Mouse (Mus musculus) stomach, embryonic 16.5 days (tissue): ENCODE measurements around the gene Plcg2. TPM values are rescaled to one million over a fixed set of nuclear protein-coding genes. Genes with fewer than 3 reads are reported as not detected.

ENCODE experiments used
- ATAC-seq: fragments of 200-750 bp; cut with Nextera tagmentation; 2 replicates; pipeline ENCODE4 v1.8.0; 2017; ENCODE audit warnings: moderate number of reproducible peaks, moderate TSS enrichment; ENCODE audit not compliant: insufficient read depth, low FRiP score
- H3K27ac ChIP-seq: fragments of 300-500 bp; sonication (generic); 2 replicates; pipeline ENCODE4 v1.5.1; 2014; ENCODE audit warnings: low read length
- H3K27me3 ChIP-seq: fragments of 300-500 bp; sonication (generic); 2 replicates; pipeline ENCODE4 v1.6.1; 2014; ENCODE audit warnings: low read length, control low read depth, mixed read lengths; ENCODE audit not compliant: control insufficient read depth, insufficient read depth
- H3K36me3 ChIP-seq: fragments of 300-500 bp; sonication (generic); 2 replicates; pipeline ENCODE4 v1.6.1; 2014; ENCODE audit warnings: low read length; ENCODE audit not compliant: control insufficient read depth, insufficient read depth
- H3K4me1 ChIP-seq: fragments of 300-500 bp; sonication (generic); 2 replicates; pipeline ENCODE4 v1.6.1; 2014; ENCODE audit warnings: low read length, control low read depth, mixed read lengths; ENCODE audit not compliant: control insufficient read depth, insufficient read depth
- H3K4me2 ChIP-seq: fragments of 300-500 bp; sonication (generic); 2 replicates; pipeline ENCODE4 v1.6.1; 2014; ENCODE audit warnings: low read depth, low read length, mixed read lengths
- H3K4me3 ChIP-seq: fragments of 300-500 bp; sonication (generic); replicated peaks from 2 replicates; pipeline ENCODE4 v1.5.1; 2014; ENCODE audit warnings: mild to moderate bottlenecking, low read length
- H3K9ac ChIP-seq: fragments of 300-500 bp; sonication (generic); 2 replicates; pipeline ENCODE4 v1.6.1; 2014; ENCODE audit warnings: low read length
- H3K9me3 ChIP-seq: fragments of 300-500 bp; sonication (generic); replicated peaks from 2 replicates; pipeline ENCODE4 v1.6.1; 2016; ENCODE audit warnings: low read length, control low read depth; ENCODE audit not compliant: control insufficient read depth
- WGBS: fragments of 180-500 bp; shearing (Covaris S2); extraction: QIAGEN DNeasy Blood & Tissue Kit; methylation state at CpG from one replicate; pipeline ENCODE4 v1.1.7; 2014; 5-methylcytosine and 5-hydroxymethylcytosine counted together
- polyA plus RNA-seq: library from polyadenylated mRNA; unstranded; fragments of >200 nt; fragmentation: Nextera tagmentation; extraction: Ambion mirVana; gene quantifications from 2 replicates; pipeline ENCODE4 v1.2.1, GENCODE M21; 2015

Plcg2 gene
- polyA plus RNA-seq, 1 experiment from 2014 or later: 5.2 TPM

GRCm38 (mm10) chr8:117467466-117467865, 30.6 kb upstream of the Plcg2 start:
- 85% methylated on average over 10 of the region's 10 CpGs for WGBS

GRCm38 (mm10) chr8:117469431-117470341, 28.4 kb upstream of the Plcg2 start:
- peaks cover 12% of the 10 kb centered on the region for H3K4me1 ChIP-seq
- peak overlapping the region; percentile 49 for H3K27ac ChIP-seq
- H3K9ac ChIP-seq: peak overlapping the region; percentile 50
- no peaks in the 10 kb centered on the region for H3K27me3 ChIP-seq
- no peaks in the 10 kb centered on the region for H3K9me3 ChIP-seq
- H3K36me3 ChIP-seq: no peaks in the 10 kb centered on the region
- H3K4me3 ChIP-seq: peak overlapping the region; percentile 33; the same call in 1 of the 2 replicates
- ATAC-seq: peak; percentile 10; the same call in 1 of the 2 replicates
- peak overlapping the region; percentile 47 for H3K4me2 ChIP-seq
- 24% methylated on average over 16 of the region's 16 CpGs for whole genome bisulfite sequencing

More at GRCm38 (mm10) chr8:117467466-117467865, 30.6 kb upstream of the Plcg2 start:
- Histone ChIP-seq H3K4me1 (peaks cover 12% of the 10 kb centered on the region), H3K27me3 (no peaks in the 10 kb centered on the region), H3K36me3 (no peaks in the 10 kb centered on the region), H3K4me3 (no peak overlapping the region), H3K9ac (no peak overlapping the region), H3K27ac (no peak overlapping the region), H3K4me2 (no peak overlapping the region), H3K9me3 (no peaks in the 10 kb centered on the region)
- ATAC-seq: no peak

- H3K4me2 ChIP-seq: peak overlapping the region; percentile 47
- H3K4me1 ChIP-seq: peaks cover 12% of the 10 kb centered on the region
- H3K9me3 ChIP-seq: no peaks in the 10 kb centered on the region
- H3K36me3 ChIP-seq: no peaks in the 10 kb centered on the region
- ATAC-seq: peak; percentile 87
- H3K4me3 ChIP-seq: peak overlapping the region; percentile 33
- WGBS: under 1% methylated on average over 14 of the region's 14 CpGs
- H3K9ac ChIP-seq: peak overlapping the region; percentile 50
- H3K27ac ChIP-seq: peak overlapping the region; percentile 70
- no peaks in the 10 kb centered on the region for H3K27me3 ChIP-seq
Measured at GRCm38 (mm10) chr8:117470342-117470781, 27.7 kb upstream of the Plcg2 start.

- H3K9me3 ChIP-seq: no peaks in the 10 kb centered on the region
- no peaks in the 10 kb centered on the region for H3K27me3 ChIP-seq
- no peak for ATAC-seq
- H3K9ac ChIP-seq: no peak overlapping the region
- no peak overlapping the region for H3K27ac ChIP-seq
- WGBS: 27% methylated on average over 3 of the region's 3 CpGs
- no peak overlapping the region for H3K4me2 ChIP-seq
- H3K4me1 ChIP-seq: peaks cover 12% of the 10 kb centered on the region
- no peak overlapping the region for H3K4me3 ChIP-seq
- no peaks in the 10 kb centered on the region for H3K36me3 ChIP-seq
Measured at GRCm38 (mm10) chr8:117471174-117471573, 26.9 kb upstream of the Plcg2 start.

GRCm38 (mm10) chr8:117471655-117472054, 26.4 kb upstream of the Plcg2 start:
- no peak overlapping the region for H3K9ac ChIP-seq
- no peaks in the 10 kb centered on the region for H3K36me3 ChIP-seq
- ATAC-seq: no peak
- H3K4me3 ChIP-seq: no peak overlapping the region
- no peak overlapping the region for H3K27ac ChIP-seq
- H3K4me1 ChIP-seq: peaks cover 12% of the 10 kb centered on the region
- WGBS: 68% methylated on average over 9 of the region's 9 CpGs
- H3K27me3 ChIP-seq: no peaks in the 10 kb centered on the region
- H3K4me2 ChIP-seq: no peak overlapping the region
- no peaks in the 10 kb centered on the region for H3K9me3 ChIP-seq

- no peaks in the 10 kb centered on the region for H3K9me3 ChIP-seq
- no peak overlapping the region for H3K27ac ChIP-seq
- no peak overlapping the region for H3K4me2 ChIP-seq
- H3K4me1 ChIP-seq: peaks cover 12% of the 10 kb centered on the region
- ATAC-seq: no peak
- WGBS: 86% methylated on average over 4 of the region's 4 CpGs
- H3K36me3 ChIP-seq: no peaks in the 10 kb centered on the region
- no peaks in the 10 kb centered on the region for H3K27me3 ChIP-seq
- H3K4me3 ChIP-seq: no peak overlapping the region
- no peak overlapping the region for H3K9ac ChIP-seq
Measured at GRCm38 (mm10) chr8:117472332-117472731, 25.8 kb upstream of the Plcg2 start.

GRCm38 (mm10) chr8:117474944-117475343, 23.1 kb upstream of the Plcg2 start:
- Histone ChIP-seq H3K4me3 (no peak overlapping the region), H3K4me2 (no peak overlapping the region), H3K36me3 (no peaks in the 10 kb centered on the region), H3K9me3 (peaks cover 3% of the 10 kb centered on the region), H3K4me1 (peaks cover 8% of the 10 kb centered on the region), H3K9ac (no peak overlapping the region), H3K27ac (no peak overlapping the region), H3K27me3 (no peaks in the 10 kb centered on the region)
- WGBS: 0% methylated on average over 5 of the region's 5 CpGs
- peak; percentile 66 for ATAC-seq

GRCm38 (mm10) chr8:117475819-117476218, 22.3 kb upstream of the Plcg2 start:
- 71% methylated on average over 7 of the region's 7 CpGs for WGBS
- H3K4me3 ChIP-seq: no peak overlapping the region
- H3K4me1 ChIP-seq: peaks cover under 1% of the 10 kb centered on the region
- H3K9me3 ChIP-seq: peaks cover 6% of the 10 kb centered on the region
- H3K27ac ChIP-seq: no peak overlapping the region
- H3K9ac ChIP-seq: no peak overlapping the region
- no peak overlapping the region for H3K4me2 ChIP-seq
- no peak for ATAC-seq
- no peaks in the 10 kb centered on the region for H3K27me3 ChIP-seq
- H3K36me3 ChIP-seq: no peaks in the 10 kb centered on the region

- ATAC-seq: no peak
- Histone ChIP-seq H3K36me3 (no peaks in the 10 kb centered on the region), H3K27me3 (no peaks in the 10 kb centered on the region), H3K27ac (no peak overlapping the region), H3K4me2 (no peak overlapping the region), H3K9ac (no peak overlapping the region), H3K4me1 (no peaks in the 10 kb centered on the region), H3K4me3 (no peak overlapping the region), H3K9me3 (peaks cover 6% of the 10 kb centered on the region)
Measured at GRCm38 (mm10) chr8:117478082-117478481, 20.0 kb upstream of the Plcg2 start.
